Mouse (Mus musculus) kidney, embryonic 16.5 days (tissue): ENCODE results near the gene Alg6. TPM values are rescaled to one million over a fixed set of nuclear protein-coding genes. Genes with fewer than 3 reads are reported as not detected.
A peak's percentile ranks its signal among the peaks of the same experiment; 100 is the strongest.

Source experiments
- ATAC-seq: fragments of 200-750 bp; cut with Nextera tagmentation; 2 replicates; pipeline ENCODE4 v1.8.0; 2017; ENCODE audit warnings: moderate TSS enrichment; ENCODE audit not compliant: low FRiP score, low TSS enrichment
- H3K27ac ChIP-seq: fragments of 300-500 bp; sonication (generic); 2 replicates; pipeline ENCODE4 v1.5.1; 2014; ENCODE audit warnings: low read length
- H3K27me3 ChIP-seq: fragments of 300-500 bp; sonication (generic); 2 replicates; pipeline ENCODE4 v1.6.1; 2014; ENCODE audit warnings: low read length, control low read depth, mixed read lengths; ENCODE audit not compliant: insufficient read depth
- H3K36me3 ChIP-seq: fragments of 300-500 bp; sonication (generic); 2 replicates; pipeline ENCODE4 v1.6.1; 2014; ENCODE audit warnings: low read length, control low read depth, mixed read lengths; ENCODE audit not compliant: insufficient read depth
- H3K4me1 ChIP-seq: fragments of 300-500 bp; sonication (generic); 2 replicates; pipeline ENCODE4 v1.6.1; 2014; ENCODE audit warnings: low read length, control low read depth, mixed read lengths; ENCODE audit not compliant: insufficient read depth
- H3K4me2 ChIP-seq: fragments of 300-500 bp; sonication (generic); replicated peaks from 2 replicates; pipeline ENCODE4 v1.6.1; 2014; ENCODE audit warnings: low read depth, low read length
- H3K4me3 ChIP-seq: fragments of 300-500 bp; sonication (generic); 2 replicates; pipeline ENCODE4 v1.5.1; 2014; ENCODE audit warnings: mild to moderate bottlenecking, low read length
- H3K9ac ChIP-seq: fragments of 300-500 bp; sonication (generic); replicated peaks from 2 replicates; pipeline ENCODE4 v1.6.1; 2014; ENCODE audit warnings: low read length
- H3K9me3 ChIP-seq: fragments of 300-500 bp; sonication (generic); 2 replicates; pipeline ENCODE4 v1.6.1; 2016; ENCODE audit warnings: low read length, control low read depth
- WGBS: fragments of 180-500 bp; shearing (Covaris S2); extraction: QIAGEN DNeasy Blood & Tissue Kit; methylation state at CpG from one replicate; pipeline ENCODE4 v1.1.7; 2014; 5-methylcytosine and 5-hydroxymethylcytosine counted together
- polyA plus RNA-seq: library from polyadenylated mRNA; unstranded; fragments of >200 nt; fragmentation: Nextera tagmentation; extraction: Ambion mirVana; gene quantifications from 2 replicates; pipeline ENCODE4 v1.2.1, GENCODE M21; 2015

The Alg6 gene
- 25.6 TPM in 2 replicates for polyA plus RNA-seq

GRCm38 (mm10) chr4:99714904-99715782 lies at the start of gene Alg6:
Gene Alg6 (plus strand): TSS chr4:99715664.
- Histone ChIP-seq H3K36me3 (0 out of 2 replicates have a peak, but pooled peaks cover 2% of the 10 kb centered on the region), H3K4me3 (peak within 1 kb of the TSS; percentile 62), H3K4me2 (peak within 1 kb of the TSS; percentile 71), H3K4me1 (no peaks in the 10 kb centered on the region), H3K9me3 (no peaks in the 10 kb centered on the region), H3K27ac (peak within 1 kb of the TSS; percentile 22; the same call in 1 of the 2 replicates), H3K27me3 (no peaks in the 10 kb centered on the region), H3K9ac (peak within 1 kb of the TSS; percentile 85)
- ATAC-seq: peak; percentile 96
- WGBS: 3% methylated on average over 46 of the region's 46 CpGs

GRCm38 (mm10) chr4:99670203-99670851 lies 45.1 kb upstream of the Alg6 start:
- 88% methylated on average over 7 of the region's 7 CpGs for WGBS
- Histone ChIP-seq H3K9me3 (0 out of 2 replicates have a peak, but pooled peaks cover 3% of the 10 kb centered on the region), H3K4me2 (no peak overlapping the region), H3K9ac (no peak overlapping the region), H3K27me3 (peaks cover 11% of the 10 kb centered on the region), H3K27ac (no peak overlapping the region), H3K4me3 (no peak overlapping the region), H3K36me3 (no peaks in the 10 kb centered on the region), H3K4me1 (no peaks in the 10 kb centered on the region)
- no peak for ATAC-seq

GRCm38 (mm10) chr4:99675191-99675590 lies 40.3 kb upstream of the Alg6 start:
- H3K4me3 ChIP-seq: no peak overlapping the region
- no peaks in the 10 kb centered on the region for H3K36me3 ChIP-seq
- no peaks in the 10 kb centered on the region for H3K4me1 ChIP-seq
- 0 out of 2 replicates have a peak, but pooled peaks cover 3% of the 10 kb centered on the region for H3K9me3 ChIP-seq
- no peak overlapping the region for H3K4me2 ChIP-seq
- ATAC-seq: no peak
- H3K27ac ChIP-seq: no peak overlapping the region
- H3K9ac ChIP-seq: no peak overlapping the region
- H3K27me3 ChIP-seq: no peaks in the 10 kb centered on the region

GRCm38 (mm10) chr4:99683941-99684340 lies 31.5 kb upstream of the Alg6 start:
- Histone ChIP-seq H3K27ac (no peak overlapping the region), H3K9me3 (no peaks in the 10 kb centered on the region), H3K36me3 (no peaks in the 10 kb centered on the region), H3K27me3 (no peaks in the 10 kb centered on the region), H3K9ac (no peak overlapping the region), H3K4me3 (no peak overlapping the region), H3K4me2 (no peak overlapping the region), H3K4me1 (no peaks in the 10 kb centered on the region)
- WGBS: 85% methylated on average over 6 of the region's 6 CpGs
- ATAC-seq: no peak

DNA sequence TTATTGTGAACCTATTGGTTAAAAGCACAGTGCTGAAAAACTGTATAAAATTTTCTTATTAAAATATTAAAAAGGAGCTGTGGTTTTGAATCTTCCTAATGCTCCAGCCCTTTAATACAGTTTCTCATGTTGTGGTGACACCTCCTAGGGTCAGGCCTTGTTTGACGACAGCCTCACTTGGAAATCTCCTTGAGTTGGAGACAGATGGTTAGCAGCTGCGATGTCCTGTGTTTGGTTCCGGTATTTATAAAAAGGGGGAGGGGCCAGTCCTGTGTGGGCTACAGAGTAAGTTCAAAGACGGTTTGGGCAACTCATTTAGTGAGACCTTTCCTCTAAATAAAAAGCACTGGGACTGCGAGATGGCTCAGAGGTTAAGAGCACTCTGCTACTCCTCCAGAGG lies 29.2 kb upstream of the Alg6 start:
- no peak for ATAC-seq
- H3K27ac ChIP-seq: no peak overlapping the region
- no peak overlapping the region for H3K4me3 ChIP-seq
- no peak overlapping the region for H3K4me2 ChIP-seq
- no peaks in the 10 kb centered on the region for H3K36me3 ChIP-seq
- no peaks in the 10 kb centered on the region for H3K9me3 ChIP-seq
- no peak overlapping the region for H3K9ac ChIP-seq
- no peaks in the 10 kb centered on the region for H3K4me1 ChIP-seq
- WGBS: 53% methylated on average over 5 of the region's 5 CpGs
- H3K27me3 ChIP-seq: no peaks in the 10 kb centered on the region

GRCm38 (mm10) chr4:99712583-99713183 lies 2.8 kb upstream of the Alg6 start:
- Histone ChIP-seq H3K27ac (no peak overlapping the region), H3K4me1 (no peaks in the 10 kb centered on the region), H3K9me3 (no peaks in the 10 kb centered on the region), H3K4me3 (no peak overlapping the region), H3K36me3 (no peaks in the 10 kb centered on the region), H3K9ac (no peak overlapping the region), H3K27me3 (no peaks in the 10 kb centered on the region), H3K4me2 (no peak overlapping the region)
- ATAC-seq: no peak
- WGBS: 82% methylated on average over 6 of the region's 6 CpGs

- WGBS: 85% methylated on average over 6 of the region's 6 CpGs
- Histone ChIP-seq H3K4me2 (no peak overlapping the region), H3K27ac (no peak overlapping the region), H3K36me3 (no peaks in the 10 kb centered on the region), H3K9me3 (no peaks in the 10 kb centered on the region), H3K4me3 (no peak overlapping the region), H3K27me3 (no peaks in the 10 kb centered on the region), H3K4me1 (no peaks in the 10 kb centered on the region), H3K9ac (no peak overlapping the region)
- ATAC-seq: no peak
These were observed 1.5 kb upstream of the Alg6 start for GRCm38 (mm10) chr4:99713971-99714370.

DNA sequence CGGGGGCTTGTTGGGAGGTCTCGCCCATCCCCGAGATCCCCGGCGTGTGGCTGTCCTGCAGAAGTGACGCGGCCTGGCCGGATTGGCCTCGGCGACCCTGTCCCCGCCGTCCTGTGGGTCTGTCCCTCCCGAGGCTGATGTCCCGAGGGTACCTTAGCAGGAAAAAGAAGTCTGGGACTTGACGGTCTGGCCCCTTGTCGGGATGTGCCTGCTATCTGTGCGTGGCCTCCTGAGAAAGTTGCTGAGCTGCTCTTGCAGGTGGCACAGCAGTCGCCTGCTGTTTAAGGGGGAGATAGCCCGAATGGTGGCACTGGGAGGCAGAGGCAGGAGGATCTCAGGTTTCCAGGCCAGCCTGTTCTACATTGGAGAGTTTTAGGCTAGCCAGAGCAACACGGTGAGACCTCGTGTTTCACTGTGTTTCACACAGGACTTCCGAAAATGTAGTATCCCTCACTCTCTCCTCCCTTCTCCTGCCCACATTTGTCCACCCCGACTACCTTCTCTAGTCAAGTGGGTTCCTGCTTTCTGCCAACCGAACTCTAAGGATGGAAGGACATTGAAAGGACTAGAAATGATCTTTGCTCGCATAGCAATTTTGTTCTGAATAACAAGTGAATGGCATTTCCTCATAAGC lies 436 bp downstream of the Alg6 start:
- ATAC-seq: no peak; the same call in 1 of the 2 replicates
- no peaks in the 10 kb centered on the region for H3K9me3 ChIP-seq
- 23% methylated on average over 25 of the region's 25 CpGs for WGBS
- H3K36me3 ChIP-seq: peaks cover 4% of the 10 kb centered on the region; the same call in 1 of the 2 replicates
- peak overlapping the region; percentile 85 for H3K9ac ChIP-seq
- H3K27ac ChIP-seq: peak overlapping the region; percentile 22; the same call in 1 of the 2 replicates
- H3K4me1 ChIP-seq: no peaks in the 10 kb centered on the region
- no peaks in the 10 kb centered on the region for H3K27me3 ChIP-seq
- H3K4me2 ChIP-seq: peak overlapping the region; percentile 71
- H3K4me3 ChIP-seq: peak overlapping the region; percentile 62

DNA sequence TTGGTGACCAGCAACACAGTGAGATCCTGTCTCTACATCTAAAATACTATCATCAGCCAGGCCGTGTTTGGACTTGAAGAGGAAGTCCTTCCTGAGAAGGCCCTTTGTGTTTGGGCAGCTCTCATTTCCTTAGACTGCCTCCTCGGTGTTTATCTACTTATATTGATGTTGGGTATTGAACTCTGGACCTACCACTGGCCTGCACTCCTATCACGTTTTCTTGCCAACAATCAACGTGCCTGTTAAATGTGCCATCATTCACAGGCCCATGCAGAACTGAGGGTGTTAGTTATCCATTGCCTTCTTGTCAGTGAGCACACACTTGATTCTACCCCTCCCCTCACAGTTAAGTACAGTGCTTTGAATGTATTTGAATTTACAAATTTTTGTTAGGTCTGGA lies 2.4 kb downstream of the Alg6 start:
- H3K4me1 ChIP-seq: 0 out of 2 replicates have a peak, but pooled peaks cover 3% of the 10 kb centered on the region
- H3K27me3 ChIP-seq: no peaks in the 10 kb centered on the region
- no peak overlapping the region for H3K27ac ChIP-seq
- H3K9ac ChIP-seq: no peak overlapping the region
- H3K4me3 ChIP-seq: no peak overlapping the region
- no peaks in the 10 kb centered on the region for H3K9me3 ChIP-seq
- H3K4me2 ChIP-seq: no peak overlapping the region
- no peak for ATAC-seq
- H3K36me3 ChIP-seq: peaks cover 9% of the 10 kb centered on the region; the same call in 1 of the 2 replicates
- 59% methylated on average over 4 of the region's 4 CpGs for WGBS
